Mouse (Mus musculus) CH12.LX (cell line): ENCODE data around the gene Senp6.

Experiments
- CHD1 ChIP-seq: IDR thresholded peaks from 2 replicates; pipeline ENCODE4 v1.6.1; 2012; ENCODE audit warnings: low read depth, low read length, improper control_type of control experiment, inconsistent platforms
- CTCF ChIP-seq, 2 experiments: IDR thresholded peaks in 1 of 2; conservative IDR thresholded peaks in 1 of 2; 2 replicates each; pipeline ENCODE4 v1.5.1; 2011 to 2012; ENCODE audit warnings: low read depth in 2 of 2, low read length in 2 of 2, improper control_type of control experiment in 1 of 2, inconsistent platforms in 1 of 2, mild to moderate bottlenecking in 1 of 2, moderate library complexity in 1 of 2
- E2F4 ChIP-seq: IDR thresholded peaks from 2 replicates; pipeline ENCODE4 v1.6.1; 2011; ENCODE audit warnings: low read depth, low read length, improper control_type of control experiment; ENCODE audit not compliant: insufficient replicate concordance
- KAT2A ChIP-seq: IDR thresholded peaks from 2 replicates; pipeline ENCODE4 v1.6.1; 2012; ENCODE audit warnings: low read length, improper control_type of control experiment, inconsistent platforms; ENCODE audit not compliant: insufficient replicate concordance
- MYC ChIP-seq: IDR thresholded peaks from 2 replicates; pipeline ENCODE4 v1.6.1; 2011; ENCODE audit warnings: low read depth, mild to moderate bottlenecking, improper control_type of control experiment, low read length
- POLR2A ChIP-seq: IDR thresholded peaks from 2 replicates; pipeline ENCODE4 v1.6.1; 2011; ENCODE audit warnings: low read depth, mild to moderate bottlenecking, improper control_type of control experiment, low read length
- RCOR1 ChIP-seq: conservative IDR thresholded peaks from 2 replicates; pipeline ENCODE4 v1.6.1; 2012; ENCODE audit warnings: low read depth, mild to moderate bottlenecking, inconsistent platforms, low read length, improper control_type of control experiment
- TCF12 ChIP-seq: IDR thresholded peaks from 2 replicates; pipeline ENCODE4 v1.6.1; 2014; ENCODE audit warnings: low read depth, mild to moderate bottlenecking, inconsistent platforms, low read length, improper control_type of control experiment

- TF ChIP-seq E2F4: no peak
- no peak for TF ChIP-seq POLR2A
- TF ChIP-seq CHD1: no peak
- TF ChIP-seq TCF12: no peak
- TF ChIP-seq RCOR1: no peak
- no peak for TF ChIP-seq MYC
- TF ChIP-seq CTCF (conservative IDR thresholded peaks at IDR 0.05 in 1 of 2, IDR thresholded peaks at IDR 0.05 in 1 of 2; ENCODE audit: low read depth in 2 of 2, low read length in 2 of 2): peak; percentile 64 to 80
- TF ChIP-seq KAT2A: no peak
Observed at GRCm38 (mm10) chr9:80026017-80026416, 40.7 kb upstream of the Senp6 start.
